Comparison of ENCODE assay signal across 28 mouse cellular contexts in genomic region chr9:14627525-14627924, GRCm38 (mm10). TPM values are rescaled to one million over a fixed set of nuclear protein-coding genes. Genes with fewer than 3 reads are reported as not detected.
"Had no signal": no experiment of that assay in that cellular context is flagged by ENCODE, and none has a peak within 500 bp of the region (broad histone marks: within the 10 kb centered on the region; RNA-seq: fewer than 3 reads in every experiment).

No protein-coding gene starts in this region.

- H3K27me3 ChIP-seq: embryonic facial prominence, embryonic 12.5 days; embryonic facial prominence, embryonic 13.5 days; embryonic facial prominence, embryonic 15.5 days; forebrain, embryonic 12.5 days; forebrain, embryonic 13.5 days; forebrain, embryonic 15.5 days had no signal

- ATAC-seq: forebrain, embryonic 13.5 days; forebrain, embryonic 14.5 days; forebrain, embryonic 15.5 days; forebrain, embryonic 16.5 days; forebrain, postnatal 0 days had no signal

- H3K9ac ChIP-seq: embryonic facial prominence, embryonic 12.5 days; embryonic facial prominence, embryonic 13.5 days; embryonic facial prominence, embryonic 15.5 days; forebrain, embryonic 12.5 days; forebrain, embryonic 13.5 days; forebrain, embryonic 15.5 days; forebrain, postnatal 0 days had no signal

- H3K36me3 ChIP-seq: embryonic facial prominence, embryonic 10.5 days; embryonic facial prominence, embryonic 12.5 days; embryonic facial prominence, embryonic 13.5 days; embryonic facial prominence, embryonic 15.5 days; forebrain, embryonic 10.5 days; forebrain, embryonic 12.5 days; forebrain, embryonic 15.5 days had no signal

- H3K4me1 ChIP-seq: forebrain, embryonic 13.5 days; forebrain, embryonic 15.5 days had no signal

- H3K4me2 ChIP-seq: embryonic facial prominence, embryonic 12.5 days; embryonic facial prominence, embryonic 13.5 days; embryonic facial prominence, embryonic 15.5 days; forebrain, embryonic 12.5 days; forebrain, embryonic 13.5 days; forebrain, embryonic 15.5 days had no signal

- H3K27ac ChIP-seq: embryonic facial prominence, embryonic 10.5 days; embryonic facial prominence, embryonic 12.5 days; embryonic facial prominence, embryonic 13.5 days; embryonic facial prominence, embryonic 15.5 days; forebrain, embryonic 10.5 days; forebrain, embryonic 12.5 days; forebrain, embryonic 13.5 days; forebrain, embryonic 15.5 days had no signal

- H3K4me3 ChIP-seq: embryonic facial prominence, embryonic 10.5 days; embryonic facial prominence, embryonic 12.5 days; embryonic facial prominence, embryonic 13.5 days; embryonic facial prominence, embryonic 15.5 days; erythroblast, embryonic 14.5 days; forebrain, embryonic 10.5 days; forebrain, embryonic 12.5 days; forebrain, embryonic 13.5 days; forebrain, embryonic 15.5 days; heart, adult 2 months had no signal

- DNase-seq: cerebellum, adult 2 months; cerebellum, adult 8-10 months; cerebellum, adult 9-10 months; cerebellum, adult 9-11 months; cerebellum, postnatal 10 days; cerebellum, postnatal 14 days; cerebellum, postnatal 25 days; cerebellum, postnatal 36 days; embryo, embryonic 11 days; forebrain, postnatal 0 days; gastrocnemius, postnatal 10 days; gastrocnemius, postnatal 14 days; gastrocnemius, postnatal 25 days; gastrocnemius, postnatal 36 days; heart, adult 18-20 months; heart, adult 2 months had no signal

- H3K9me3 ChIP-seq: embryonic facial prominence, embryonic 10.5 days; embryonic facial prominence, embryonic 12.5 days; embryonic facial prominence, embryonic 13.5 days; embryonic facial prominence, embryonic 15.5 days; forebrain, embryonic 10.5 days; forebrain, embryonic 12.5 days; forebrain, embryonic 13.5 days; forebrain, embryonic 15.5 days had no signal

RNA-seq across cellular contexts. Expression of gene Amotl1, which starts 17.3 kb away (rescaled TPM):
- total RNA-seq: granulocyte monocyte progenitor cell, adult 5-6 weeks had no signal
